Mouse (Mus musculus): ENCODE results near the gene Afg1l. TPM values are rescaled to one million over a fixed set of nuclear protein-coding genes. Genes with fewer than 3 reads are reported as not detected.

Afg1l gene
- polyA plus RNA-seq, 1 experiment from 2014 or later = 5.4 TPM

GRCm38 (mm10) chr10:42464805-42465204 lies 13.6 kb downstream of the Afg1l start:
- Histone ChIP-seq H3K36me3 (no peaks in the 10 kb centered on the region), H3K4me3 (no peak overlapping the region), H3K4me2 (replicated peaks) (no peak overlapping the region), H3K9me3 (replicated peaks) (no peaks in the 10 kb centered on the region), H3K27me3 (no peaks in the 10 kb centered on the region), H3K27ac (no peak overlapping the region), H3K9ac (no peak overlapping the region), H3K4me1 (no peaks in the 10 kb centered on the region)
- ATAC-seq (ENCODE audit: low FRiP score) = no peak
- 76% methylated on average over 14 of the region's 14 CpGs for WGBS

- Histone ChIP-seq H3K4me2 (replicated peaks) (no peak overlapping the region), H3K9ac (no peak overlapping the region)
- WGBS = 50% methylated on average over 5 of the region's 5 CpGs
Observed at GRCm38 (mm10) chr10:42464224-42464623, 14.1 kb downstream of the Afg1l start.

GRCm38 (mm10) chr10:42457557-42458191 lies 20.7 kb downstream of the Afg1l start:
- Histone ChIP-seq H3K4me3 (no peak overlapping the region), H3K9me3 (replicated peaks) (peaks cover 11% of the 10 kb centered on the region; the same call in 1 of the 2 replicates), H3K4me2 (replicated peaks) (no peak overlapping the region), H3K27ac (no peak overlapping the region), H3K27me3 (no peaks in the 10 kb centered on the region), H3K9ac (no peak overlapping the region), H3K36me3 (peaks cover 9% of the 10 kb centered on the region; the same call in 1 of the 2 replicates), H3K4me1 (no peaks in the 10 kb centered on the region)
- no peak for ATAC-seq (ENCODE audit: low FRiP score)
- WGBS = 80% methylated on average over 9 of the region's 9 CpGs

More at GRCm38 (mm10) chr10:42464224-42464623, 14.1 kb downstream of the Afg1l start:
- Histone ChIP-seq H3K36me3 (no peaks in the 10 kb centered on the region), H3K27me3 (no peaks in the 10 kb centered on the region), H3K4me1 (no peaks in the 10 kb centered on the region), H3K4me3 (no peak overlapping the region), H3K9me3 (replicated peaks) (peaks cover 4% of the 10 kb centered on the region; the same call in 1 of the 2 replicates), H3K27ac (no peak overlapping the region)
- no peak for ATAC-seq (ENCODE audit: low FRiP score)

- 82% methylated on average over 5 of the region's 5 CpGs for WGBS
- Histone ChIP-seq H3K4me1 (no peaks in the 10 kb centered on the region), H3K27me3 (no peaks in the 10 kb centered on the region), H3K4me3 (no peak overlapping the region), H3K9ac (no peak overlapping the region), H3K9me3 (replicated peaks) (peaks cover 11% of the 10 kb centered on the region; the same call in 1 of the 2 replicates), H3K27ac (no peak overlapping the region), H3K4me2 (replicated peaks) (no peak overlapping the region), H3K36me3 (peaks cover 10% of the 10 kb centered on the region; the same call in 1 of the 2 replicates)
- ATAC-seq (ENCODE audit: low FRiP score) = no peak
Observed at GRCm38 (mm10) chr10:42455981-42456380, 22.4 kb downstream of the Afg1l start.

GRCm38 (mm10) chr10:42454690-42455089 lies 23.7 kb downstream of the Afg1l start:
- no peak overlapping the region for H3K27ac ChIP-seq
- no peaks in the 10 kb centered on the region for H3K27me3 ChIP-seq
- no peak overlapping the region for H3K4me3 ChIP-seq
- peaks cover 10% of the 10 kb centered on the region; the same call in 1 of the 2 replicates for H3K36me3 ChIP-seq
- H3K9me3 ChIP-seq (replicated peaks) = peaks cover 11% of the 10 kb centered on the region; the same call in 1 of the 2 replicates
- no peaks in the 10 kb centered on the region for H3K4me1 ChIP-seq
- ATAC-seq (ENCODE audit: low FRiP score) = no peak
- no peak overlapping the region for H3K9ac ChIP-seq
- H3K4me2 ChIP-seq (replicated peaks) = no peak overlapping the region
- WGBS = 86% methylated on average over 6 of the region's 6 CpGs

- H3K27ac ChIP-seq = no peak overlapping the region
- H3K9me3 ChIP-seq (replicated peaks) = peaks cover 8% of the 10 kb centered on the region; the same call in 1 of the 2 replicates
- ATAC-seq (ENCODE audit: low FRiP score) = no peak
- H3K4me3 ChIP-seq = no peak overlapping the region
- H3K4me2 ChIP-seq (replicated peaks) = no peak overlapping the region
- H3K27me3 ChIP-seq = no peaks in the 10 kb centered on the region
- no peak overlapping the region for H3K9ac ChIP-seq
- H3K4me1 ChIP-seq = peaks cover 2% of the 10 kb centered on the region
- peaks cover 10% of the 10 kb centered on the region; the same call in 1 of the 2 replicates for H3K36me3 ChIP-seq
- WGBS = 85% methylated on average over 11 of the region's 11 CpGs
Observed at GRCm38 (mm10) chr10:42454266-42454665, 24.1 kb downstream of the Afg1l start.

GRCm38 (mm10) chr10:42449672-42450071 lies 28.7 kb downstream of the Afg1l start:
- Histone ChIP-seq H3K9ac (no peak overlapping the region), H3K36me3 (peaks cover 10% of the 10 kb centered on the region; the same call in 1 of the 2 replicates), H3K4me3 (no peak overlapping the region), H3K27ac (no peak overlapping the region), H3K9me3 (replicated peaks) (no peaks in the 10 kb centered on the region), H3K4me1 (peaks cover 12% of the 10 kb centered on the region), H3K27me3 (peaks cover 4% of the 10 kb centered on the region; the same call in 1 of the 2 replicates), H3K4me2 (replicated peaks) (no peak overlapping the region)
- 36% methylated on average over 3 of the region's 4 CpGs for WGBS
- no peak for ATAC-seq (ENCODE audit: low FRiP score)

- no peak overlapping the region for H3K27ac ChIP-seq
- no peak overlapping the region for H3K4me2 ChIP-seq (replicated peaks)
- H3K9ac ChIP-seq = no peak overlapping the region
- no peak overlapping the region for H3K4me3 ChIP-seq
- no peaks in the 10 kb centered on the region for H3K9me3 ChIP-seq (replicated peaks)
- H3K36me3 ChIP-seq = peaks cover 6% of the 10 kb centered on the region; the same call in 1 of the 2 replicates
- peaks cover 12% of the 10 kb centered on the region for H3K4me1 ChIP-seq
- H3K27me3 ChIP-seq = peaks cover 4% of the 10 kb centered on the region; the same call in 1 of the 2 replicates
- no peak for ATAC-seq (ENCODE audit: low FRiP score)
- 11% methylated on average over 7 of the region's 7 CpGs for WGBS
Observed at GRCm38 (mm10) chr10:42448371-42448770, 30.0 kb downstream of the Afg1l start.

GRCm38 (mm10) chr10:42446145-42446544 lies 32.2 kb downstream of the Afg1l start:
- Histone ChIP-seq H3K9ac (no peak overlapping the region), H3K27me3 (peaks cover 4% of the 10 kb centered on the region; the same call in 1 of the 2 replicates)
- ATAC-seq (ENCODE audit: low FRiP score) = no peak

GRCm38 (mm10) chr10:42436842-42437805 lies 41.2 kb downstream of the Afg1l start:
- Histone ChIP-seq H3K9me3 (replicated peaks) (no peaks in the 10 kb centered on the region), H3K4me3 (no peak overlapping the region), H3K27ac (no peak overlapping the region), H3K27me3 (no peaks in the 10 kb centered on the region), H3K4me2 (replicated peaks) (no peak overlapping the region), H3K9ac (no peak overlapping the region), H3K4me1 (no peaks in the 10 kb centered on the region), H3K36me3 (no peaks in the 10 kb centered on the region)
- no peak for ATAC-seq (ENCODE audit: low FRiP score)
- 68% methylated on average over 5 of the region's 5 CpGs for WGBS

More at GRCm38 (mm10) chr10:42446145-42446544, 32.2 kb downstream of the Afg1l start:
- H3K9me3 ChIP-seq (replicated peaks) = no peaks in the 10 kb centered on the region
- H3K36me3 ChIP-seq = no peaks in the 10 kb centered on the region
- no peak overlapping the region for H3K27ac ChIP-seq
- WGBS = 71% methylated on average over 9 of the region's 9 CpGs
- peaks cover 12% of the 10 kb centered on the region for H3K4me1 ChIP-seq
- no peak overlapping the region for H3K4me2 ChIP-seq (replicated peaks)
- no peak overlapping the region for H3K4me3 ChIP-seq

- Histone ChIP-seq H3K4me2 (replicated peaks) (no peak overlapping the region), H3K4me3 (no peak overlapping the region), H3K4me1 (peaks cover 14% of the 10 kb centered on the region), H3K9me3 (replicated peaks) (no peaks in the 10 kb centered on the region), H3K27me3 (no peaks in the 10 kb centered on the region), H3K9ac (no peak overlapping the region), H3K36me3 (no peaks in the 10 kb centered on the region), H3K27ac (no peak overlapping the region)
- 41% methylated on average over 10 of the region's 10 CpGs for WGBS
- ATAC-seq (ENCODE audit: low FRiP score) = no peak
Observed at GRCm38 (mm10) chr10:42417530-42418174, 60.7 kb downstream of the Afg1l start.
